Mouse (Mus musculus) stomach, adult 2 months (tissue): ENCODE results near the gene Fshb. TPM values are rescaled to one million over a fixed set of nuclear protein-coding genes. Genes with fewer than 3 reads are reported as not detected.

Experiments used
- polyA plus RNA-seq: library from polyadenylated mRNA; depleted of rRNA; stranded (reverse); fragments of >200 nt; gene quantifications from 2 replicates; pipeline ENCODE4 v1.2.3, GENCODE M21; 2012; rRNA removed

Fshb gene
- not detected in 2 replicates for polyA plus RNA-seq

DNA sequence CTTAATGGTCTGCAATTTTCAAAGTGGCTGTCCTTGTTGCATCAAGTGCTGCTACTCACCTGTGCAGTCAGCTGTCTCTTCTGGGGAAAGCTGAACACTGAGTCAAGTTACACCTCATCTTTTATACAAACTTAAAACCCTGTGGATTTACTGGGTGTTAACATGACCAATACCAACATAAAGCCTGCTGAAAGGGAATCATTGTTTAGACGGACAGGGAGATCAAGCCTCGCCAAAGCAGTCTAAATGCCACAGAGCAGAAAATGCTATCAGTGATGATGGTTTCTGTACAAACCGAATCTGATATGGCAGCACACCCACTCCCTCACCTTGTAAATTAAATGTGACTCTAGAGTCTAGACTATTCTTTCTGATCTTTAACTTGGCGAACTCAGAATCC, at the start of gene Fshb:
Gene Fshb (minus strand): TSS at position 101 of the 400 bp plus-strand sequence.

Other genes with a start within 250 kb of the Fshb start
- gene Arl14ep, start 85.2 kb downstream of the Fshb start, polyA plus RNA-seq = 0.40 and 0.75 TPM in 2 replicates
- gene Kcna4, start 231.0 kb upstream of the Fshb start, polyA plus RNA-seq = 0.04 and 0.09 TPM in 2 replicates